Mouse (Mus musculus) hindbrain, embryonic 12.5 days (tissue): ENCODE results near the gene Taf4. TPM values are rescaled to one million over a fixed set of nuclear protein-coding genes. Genes with fewer than 3 reads are reported as not detected.

ENCODE experiments used
- ATAC-seq: fragments of 200-750 bp; cut with Nextera tagmentation; 2 replicates; pipeline ENCODE4 v1.8.0; 2017; ENCODE audit warnings: moderate TSS enrichment; ENCODE audit not compliant: low FRiP score
- H3K27ac ChIP-seq: fragments of 300-500 bp; sonication (generic); 2 replicates; pipeline ENCODE4 v1.5.1; 2016; ENCODE audit warnings: mild to moderate bottlenecking
- H3K27me3 ChIP-seq: fragments of 300-500 bp; sonication (generic); 2 replicates; pipeline ENCODE4 v1.6.1; 2016; ENCODE audit warnings: mild to moderate bottlenecking
- H3K36me3 ChIP-seq: fragments of 300-500 bp; sonication (generic); 2 replicates; pipeline ENCODE4 v1.6.1; 2016; ENCODE audit warnings: mild to moderate bottlenecking
- H3K4me1 ChIP-seq: fragments of 300-500 bp; sonication (generic); 2 replicates; pipeline ENCODE4 v1.6.1; 2016
- H3K4me2 ChIP-seq: fragments of 300-500 bp; sonication (generic); replicated peaks from 2 replicates; pipeline ENCODE4 v1.6.1; 2016; ENCODE audit warnings: mild to moderate bottlenecking
- H3K4me3 ChIP-seq: fragments of 300-500 bp; sonication (generic); 2 replicates; pipeline ENCODE4 v1.5.1; 2016; ENCODE audit warnings: mild to moderate bottlenecking
- H3K9ac ChIP-seq: fragments of 300-500 bp; sonication (generic); 2 replicates; pipeline ENCODE4 v1.6.1; 2016; ENCODE audit warnings: mild to moderate bottlenecking, moderate library complexity
- H3K9me3 ChIP-seq: fragments of 300-500 bp; sonication (generic); replicated peaks from 2 replicates; pipeline ENCODE4 v1.6.1; 2016; ENCODE audit warnings: mild to moderate bottlenecking
- WGBS: fragments of 180-500 bp; shearing (Covaris S2); methylation state at CpG from one replicate; pipeline ENCODE4 v1.1.7; 2016; 5-methylcytosine and 5-hydroxymethylcytosine counted together
- polyA plus RNA-seq: library from polyadenylated mRNA; unstranded; fragments of >200 nt; fragmentation: Nextera tagmentation; extraction: Ambion mirVana; gene quantifications from 2 replicates; pipeline ENCODE4 v1.2.1, GENCODE M21; 2016

The Taf4 gene
- polyA plus RNA-seq, 1 experiment from 2014 or later, result 5.2 TPM

DNA sequence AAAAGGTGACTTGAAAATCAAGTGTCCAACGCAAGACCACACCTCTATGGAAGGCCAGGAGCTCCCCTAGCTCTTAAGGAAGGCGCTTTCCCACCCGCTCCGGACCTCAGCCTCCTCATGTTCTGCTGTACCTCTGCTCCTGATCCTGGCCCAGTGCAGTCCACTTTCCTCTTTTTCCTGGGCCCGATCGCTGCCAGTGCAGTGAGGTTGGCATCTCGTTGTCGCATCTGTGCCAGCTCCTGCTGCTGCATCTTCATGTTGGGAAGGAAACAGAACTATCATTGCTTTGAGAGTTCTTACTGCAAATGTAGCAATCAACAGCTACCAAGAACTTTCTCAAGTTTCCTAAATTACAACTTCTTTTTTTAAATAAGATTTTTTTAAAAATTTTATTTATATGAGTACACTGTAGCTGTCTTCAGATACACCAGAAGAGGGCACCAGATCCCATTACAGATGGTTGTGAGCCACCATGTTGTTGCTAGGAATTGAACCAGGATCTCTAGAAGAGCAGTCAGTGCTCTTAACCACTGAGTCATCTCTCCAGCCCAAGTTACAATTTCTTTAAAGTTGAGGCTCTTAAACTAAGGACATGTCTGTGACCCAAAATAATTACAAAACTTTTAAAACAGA is 55.3 kb downstream of the Taf4 start:
- WGBS, result 94% methylated on average over 8 of the region's 8 CpGs

DNA sequence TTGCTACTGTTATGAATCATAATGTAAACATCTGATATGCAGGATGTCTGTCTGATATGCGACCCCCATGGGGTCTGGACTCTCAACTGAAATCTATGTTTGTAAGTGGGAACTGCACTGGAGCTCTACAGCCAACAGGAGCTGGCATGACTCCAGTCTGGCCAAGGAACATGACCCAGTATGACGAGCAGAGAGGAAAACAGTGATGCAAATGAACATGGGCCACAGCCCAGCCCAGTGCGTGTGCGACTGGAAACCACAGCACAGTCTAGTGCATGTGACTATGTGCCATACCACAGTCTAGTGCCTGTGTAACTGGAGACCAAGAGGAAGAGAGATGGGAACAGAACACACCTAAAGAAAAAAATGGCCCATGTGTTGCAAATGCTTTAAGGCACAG is 56.4 kb downstream of the Taf4 start:
- Histone ChIP-seq H3K4me2 (no peak overlapping the region), H3K9ac (no peak overlapping the region), H3K27me3 (no peaks in the 10 kb centered on the region), H3K36me3 (peaks cover 67% of the 10 kb centered on the region), H3K4me1 (peaks cover 2% of the 10 kb centered on the region; the same call in 1 of the 2 replicates), H3K4me3 (no peak overlapping the region), H3K9me3 (peaks cover 5% of the 10 kb centered on the region; the same call in 1 of the 2 replicates), H3K27ac (no peak overlapping the region)
- 90% methylated on average over 4 of the region's 4 CpGs for WGBS
- ATAC-seq, result no peak

More for the DNA sequence above, 55.3 kb downstream of the Taf4 start:
- no peak for ATAC-seq
- no peak overlapping the region for H3K4me2 ChIP-seq
- H3K9ac ChIP-seq, result no peak overlapping the region
- no peak overlapping the region for H3K27ac ChIP-seq
- peaks cover 5% of the 10 kb centered on the region; the same call in 1 of the 2 replicates for H3K9me3 ChIP-seq
- peaks cover 72% of the 10 kb centered on the region for H3K36me3 ChIP-seq
- no peaks in the 10 kb centered on the region for H3K27me3 ChIP-seq
- H3K4me1 ChIP-seq, result peaks cover 2% of the 10 kb centered on the region; the same call in 1 of the 2 replicates
- no peak overlapping the region for H3K4me3 ChIP-seq

DNA sequence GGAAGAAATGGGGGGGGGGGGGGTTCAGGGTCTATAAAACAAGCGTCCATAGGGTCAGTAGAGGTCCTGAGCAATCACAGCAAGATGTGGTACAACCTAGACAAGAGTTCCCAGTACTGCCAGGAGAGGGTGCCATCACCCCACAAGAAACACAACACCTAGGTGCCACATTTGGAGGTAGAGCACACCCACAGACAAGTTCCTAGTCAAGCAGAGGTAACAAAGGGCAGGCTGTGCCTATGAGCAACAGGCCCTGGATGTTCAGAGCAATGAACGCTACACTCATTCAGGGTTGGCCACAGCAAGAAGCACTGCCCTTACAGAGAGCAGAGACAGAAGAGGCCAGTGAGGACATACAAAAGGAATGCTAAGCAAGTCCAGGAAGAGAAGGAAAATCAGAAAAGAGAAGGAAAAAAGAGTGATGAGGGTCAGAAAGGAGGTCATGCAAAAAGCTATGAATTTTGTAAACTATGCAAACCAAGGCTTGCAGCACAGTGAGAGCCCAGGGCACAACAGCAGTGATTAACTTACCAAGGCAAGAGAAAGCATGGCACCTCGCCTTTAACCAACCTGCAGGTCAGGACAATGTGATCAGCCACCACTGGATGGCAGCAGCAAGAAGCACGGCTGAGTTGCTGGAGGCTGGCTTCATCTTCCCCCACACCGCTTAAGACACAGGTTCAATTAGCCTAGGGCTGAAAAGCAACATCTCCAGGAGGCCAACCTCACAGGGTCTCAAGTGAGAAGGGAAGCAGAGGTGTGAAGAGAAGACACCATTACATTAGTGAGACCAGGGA is 59.4 kb downstream of the Taf4 start:
- peak; percentile 65 for ATAC-seq
- H3K9ac ChIP-seq, result no peak overlapping the region
- H3K4me2 ChIP-seq, result no peak overlapping the region
- H3K4me3 ChIP-seq, result no peak overlapping the region
- no peak overlapping the region for H3K27ac ChIP-seq
- H3K4me1 ChIP-seq, result peaks cover 16% of the 10 kb centered on the region
- peaks cover 62% of the 10 kb centered on the region for H3K36me3 ChIP-seq
- whole genome bisulfite sequencing, result 32% methylated on average over 5 of the region's 5 CpGs
- H3K27me3 ChIP-seq, result no peaks in the 10 kb centered on the region
- peaks cover 5% of the 10 kb centered on the region; the same call in 1 of the 2 replicates for H3K9me3 ChIP-seq

DNA sequence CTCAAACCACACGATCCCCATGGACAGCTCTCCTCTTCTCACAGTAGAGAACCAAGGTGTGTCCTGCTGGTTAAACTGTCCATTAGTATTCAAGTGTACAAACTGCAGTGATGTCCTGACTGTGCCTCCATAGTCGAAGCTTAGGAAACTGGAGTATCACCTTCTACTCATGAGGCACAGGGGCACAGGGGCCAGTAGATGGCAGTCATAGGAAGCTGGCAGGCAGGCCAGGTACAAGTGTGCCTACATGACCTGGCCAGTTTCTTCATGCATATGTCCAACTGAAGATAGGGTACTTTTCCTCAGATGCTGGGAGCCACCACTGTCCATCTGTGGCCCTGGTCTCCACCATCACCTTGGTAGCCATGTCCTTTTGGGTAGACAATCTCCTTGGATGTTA is 62.2 kb downstream of the Taf4 start:
- ATAC-seq, result no peak
- Histone ChIP-seq H3K27me3 (no peaks in the 10 kb centered on the region), H3K27ac (no peak overlapping the region), H3K4me3 (no peak overlapping the region), H3K4me2 (no peak overlapping the region), H3K4me1 (peaks cover 16% of the 10 kb centered on the region), H3K9me3 (no peaks in the 10 kb centered on the region), H3K9ac (no peak overlapping the region), H3K36me3 (peaks cover 51% of the 10 kb centered on the region)
- WGBS, result 77% methylated on average over 2 of the region's 2 CpGs

- WGBS, result 52% methylated on average over 15 of the region's 15 CpGs
- no peaks in the 10 kb centered on the region for H3K9me3 ChIP-seq
- H3K4me1 ChIP-seq, result peaks cover 16% of the 10 kb centered on the region
- ATAC-seq, result 0 out of 2 replicates have a peak, but pooled peaks have one; percentile 24
- H3K36me3 ChIP-seq, result peaks cover 51% of the 10 kb centered on the region
- H3K9ac ChIP-seq, result no peak overlapping the region
- H3K27ac ChIP-seq, result no peak overlapping the region
- H3K27me3 ChIP-seq, result no peaks in the 10 kb centered on the region
- H3K4me2 ChIP-seq, result no peak overlapping the region
- no peak overlapping the region for H3K4me3 ChIP-seq
Measured at GRCm38 (mm10) chr2:179913349-179913748, 63.1 kb downstream of the Taf4 start.

- Histone ChIP-seq H3K9ac (no peak overlapping the region), H3K27me3 (no peaks in the 10 kb centered on the region), H3K9me3 (no peaks in the 10 kb centered on the region), H3K4me1 (peaks cover 16% of the 10 kb centered on the region), H3K4me2 (no peak overlapping the region), H3K27ac (no peak overlapping the region), H3K4me3 (no peak overlapping the region), H3K36me3 (peaks cover 51% of the 10 kb centered on the region)
- 40% methylated on average over 12 of the region's 12 CpGs for WGBS
- ATAC-seq, result no peak
Measured at GRCm38 (mm10) chr2:179912911-179913310, 63.5 kb downstream of the Taf4 start.

DNA sequence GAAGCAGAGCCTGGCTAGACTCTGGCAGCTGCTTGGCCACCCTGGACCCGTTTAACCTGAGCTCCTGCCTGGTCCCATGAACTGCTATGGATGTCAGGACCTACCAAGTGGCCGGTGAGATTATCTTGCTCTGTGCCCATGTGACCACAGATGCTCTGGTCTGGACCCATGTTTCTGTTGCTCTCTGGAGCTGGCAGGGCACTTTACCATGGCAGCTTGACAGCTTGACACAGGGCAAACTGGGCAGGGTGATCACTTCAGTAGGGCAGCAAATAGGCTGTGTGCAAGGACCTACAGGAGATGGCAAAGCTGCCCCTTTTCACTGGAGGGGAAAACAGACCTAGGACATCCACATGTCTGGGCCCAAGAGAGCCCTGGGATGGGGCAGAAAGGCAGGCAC is 79.5 kb downstream of the Taf4 start:
- ATAC-seq, result no peak
- WGBS, result 91% methylated on average over 2 of the region's 2 CpGs
- no peak overlapping the region for H3K27ac ChIP-seq

GRCm38 (mm10) chr2:179891048-179891447 is 85.4 kb downstream of the Taf4 start:
- ATAC-seq, result no peak
- no peak overlapping the region for H3K4me2 ChIP-seq
- WGBS, result 87% methylated on average over 3 of the region's 3 CpGs
- H3K9me3 ChIP-seq, result no peaks in the 10 kb centered on the region
- 0 out of 2 replicates have a peak, but pooled peaks cover 9% of the 10 kb centered on the region for H3K36me3 ChIP-seq
- no peak overlapping the region for H3K27ac ChIP-seq
- H3K9ac ChIP-seq, result no peak overlapping the region
- H3K27me3 ChIP-seq, result no peaks in the 10 kb centered on the region
- H3K4me1 ChIP-seq, result no peaks in the 10 kb centered on the region
- no peak overlapping the region for H3K4me3 ChIP-seq

More for the DNA sequence above, 79.5 kb downstream of the Taf4 start:
- Histone ChIP-seq H3K36me3 (0 out of 2 replicates have a peak, but pooled peaks cover 5% of the 10 kb centered on the region), H3K4me2 (no peak overlapping the region), H3K27me3 (no peaks in the 10 kb centered on the region), H3K4me1 (no peaks in the 10 kb centered on the region), H3K9me3 (no peaks in the 10 kb centered on the region), H3K9ac (no peak overlapping the region), H3K4me3 (no peak overlapping the region)

GRCm38 (mm10) chr2:179884561-179884960 is 91.9 kb downstream of the Taf4 start:
- Histone ChIP-seq H3K4me3 (no peak overlapping the region), H3K9me3 (no peaks in the 10 kb centered on the region), H3K27me3 (no peaks in the 10 kb centered on the region), H3K9ac (no peak overlapping the region), H3K36me3 (0 out of 2 replicates have a peak, but pooled peaks cover 3% of the 10 kb centered on the region), H3K27ac (no peak overlapping the region), H3K4me2 (no peak overlapping the region), H3K4me1 (no peaks in the 10 kb centered on the region)
- 50% methylated on average over 7 of the region's 7 CpGs for WGBS
- no peak for ATAC-seq

- no peak for ATAC-seq
- Histone ChIP-seq H3K36me3 (no peaks in the 10 kb centered on the region), H3K27me3 (0 out of 2 replicates have a peak, but pooled peaks cover 6% of the 10 kb centered on the region), H3K9ac (no peak overlapping the region), H3K4me3 (no peak overlapping the region), H3K9me3 (no peaks in the 10 kb centered on the region), H3K4me1 (no peaks in the 10 kb centered on the region), H3K27ac (no peak overlapping the region), H3K4me2 (no peak overlapping the region)
- 76% methylated on average over 9 of the region's 9 CpGs for whole genome bisulfite sequencing
Measured at GRCm38 (mm10) chr2:179877551-179878215, 98.8 kb downstream of the Taf4 start.

DNA sequence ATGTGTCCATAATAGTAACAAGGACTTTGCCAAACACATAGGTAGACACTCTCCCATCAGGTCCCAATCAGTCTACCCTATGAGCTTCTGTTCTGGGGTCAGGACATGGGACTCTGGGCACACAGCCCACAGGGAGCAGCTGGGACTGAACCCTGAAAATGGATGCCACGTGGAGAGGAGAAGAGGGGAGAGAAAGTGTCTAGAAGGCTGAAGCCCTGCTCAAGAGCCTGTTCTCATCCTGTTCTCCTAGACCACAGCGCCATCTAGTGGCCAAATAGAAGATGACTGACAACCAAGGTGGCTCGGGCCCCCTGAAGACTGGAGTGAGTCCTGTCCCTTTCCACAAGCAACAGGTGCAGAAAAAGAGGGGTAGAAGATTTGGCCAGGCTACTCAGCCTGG is 101.3 kb downstream of the Taf4 start:
- no peak overlapping the region for H3K9ac ChIP-seq
- peaks cover under 1% of the 10 kb centered on the region; the same call in 1 of the 2 replicates for H3K4me1 ChIP-seq
- WGBS, result 3% methylated on average over 3 of the region's 3 CpGs
- 0 out of 2 replicates have a peak, but pooled peaks cover 6% of the 10 kb centered on the region for H3K27me3 ChIP-seq
- H3K27ac ChIP-seq, result no peak overlapping the region
- H3K9me3 ChIP-seq, result no peaks in the 10 kb centered on the region
- ATAC-seq, result peak; percentile 43
- H3K4me3 ChIP-seq, result no peak overlapping the region
- no peak overlapping the region for H3K4me2 ChIP-seq
- no peaks in the 10 kb centered on the region for H3K36me3 ChIP-seq

- Histone ChIP-seq H3K27ac (no peak overlapping the region), H3K9ac (no peak overlapping the region), H3K9me3 (no peaks in the 10 kb centered on the region), H3K27me3 (peaks cover 6% of the 10 kb centered on the region; the same call in 1 of the 2 replicates), H3K4me3 (no peak overlapping the region), H3K4me1 (peaks cover 9% of the 10 kb centered on the region; the same call in 1 of the 2 replicates), H3K4me2 (no peak overlapping the region), H3K36me3 (no peaks in the 10 kb centered on the region)
- ATAC-seq, result no peak; the same call in 1 of the 2 replicates
- WGBS, result 39% methylated on average over 5 of the region's 5 CpGs
Measured at GRCm38 (mm10) chr2:179873315-179873714, 103.1 kb downstream of the Taf4 start.
